Mouse (Mus musculus): ENCODE measurements around the gene Slc26a10.
"Not testable (repeated sequence)": the region's sequence is repeated elsewhere in the genome, so short reads cannot be mapped to it uniquely, and the experiment has no call there.

Gene Slc26a10

GRCm38 (mm10) chr10:127136510-127136909 lies 43.9 kb downstream of the Slc26a10 start:
- in situ Hi-C loops (cut with MboI; ENCODE audit: low sequenced_read_pairs), result no loop called here

GRCm38 (mm10) chr10:127135118-127135836 lies 45.2 kb downstream of the Slc26a10 start:
- in situ Hi-C loops (cut with MboI; ENCODE audit: low sequenced_read_pairs), result no loop called here

- in situ Hi-C loops (cut with MboI; ENCODE audit: low sequenced_read_pairs), result not testable (repeated sequence)
Observed at GRCm38 (mm10) chr10:127134394-127135035, 45.9 kb downstream of the Slc26a10 start.

GRCm38 (mm10) chr10:127132469-127132868 lies 48.0 kb downstream of the Slc26a10 start:
- in situ Hi-C loops (cut with MboI; ENCODE audit: low sequenced_read_pairs), result no loop called here

GRCm38 (mm10) chr10:127129431-127129830 lies 51.0 kb downstream of the Slc26a10 start:
- in situ Hi-C loops (cut with MboI; ENCODE audit: low sequenced_read_pairs), result no loop called here

- in situ Hi-C loops (cut with MboI; ENCODE audit: low sequenced_read_pairs), result no loop called here
Observed at GRCm38 (mm10) chr10:127127711-127128279, 52.6 kb downstream of the Slc26a10 start.

- in situ Hi-C loops (cut with MboI; ENCODE audit: low sequenced_read_pairs), result no loop called here
Observed at GRCm38 (mm10) chr10:127126579-127126978, 53.9 kb downstream of the Slc26a10 start.

- in situ Hi-C loops (cut with MboI; ENCODE audit: low sequenced_read_pairs), result no loop called here
Observed at GRCm38 (mm10) chr10:127125210-127126001, 55.0 kb downstream of the Slc26a10 start.

- in situ Hi-C loops (cut with MboI; ENCODE audit: low sequenced_read_pairs), result no loop called here
Observed at GRCm38 (mm10) chr10:127123436-127123805, 57.0 kb downstream of the Slc26a10 start.

GRCm38 (mm10) chr10:127122784-127123435 lies 57.5 kb downstream of the Slc26a10 start:
- in situ Hi-C loops (cut with MboI; ENCODE audit: low sequenced_read_pairs), result no loop called here

GRCm38 (mm10) chr10:127122018-127122417 lies 58.4 kb downstream of the Slc26a10 start:
- in situ Hi-C loops (cut with MboI; ENCODE audit: low sequenced_read_pairs), result no loop called here
